Comparison of ENCODE assay signal across 8 mouse cellular contexts in genomic region chr2:25181891-25182397, GRCm38 (mm10). TPM values are rescaled to one million over a fixed set of nuclear protein-coding genes. Genes with fewer than 3 reads are reported as not detected.
DNase-seq lines count a peak whose midpoint lies in the region; ATAC-seq lines count a peak whose summit lies in the region.

No protein-coding gene starts in this region.

- H3K4me3 ChIP-seq in forebrain, embryonic 13.5 days, result peak overlapping the region; percentile 82
- H3K4me3 ChIP-seq in liver, embryonic 13.5 days (replicated peaks), result peak overlapping the region; percentile 70

- no peaks in the 10 kb centered on the region for H3K9me3 ChIP-seq in forebrain, embryonic 13.5 days (replicated peaks)
- H3K9me3 ChIP-seq in liver, embryonic 13.5 days (replicated peaks), result no peaks in the 10 kb centered on the region

- H3K4me1 ChIP-seq in forebrain, embryonic 13.5 days, result peaks cover 85% of the 10 kb centered on the region
- peaks cover 70% of the 10 kb centered on the region for H3K4me1 ChIP-seq in liver, embryonic 13.5 days (replicated peaks)

- ATAC-seq in forebrain, embryonic 13.5 days, result no peak
- ATAC-seq in liver, embryonic 13.5 days (ENCODE audit: low read depth), result 0 out of 2 replicates have a peak, but pooled peaks have one; percentile 17
- no peak for ATAC-seq in granulocyte monocyte progenitor cell, adult 5-6 weeks (replicated peaks; ENCODE audit: poor library complexity, severe bottlenecking)

- H3K9ac ChIP-seq in forebrain, embryonic 13.5 days, result peak overlapping the region; percentile 93
- peak overlapping the region; percentile 77 for H3K9ac ChIP-seq in liver, embryonic 13.5 days

- H3K27me3 ChIP-seq in forebrain, embryonic 13.5 days, result no peaks in the 10 kb centered on the region
- H3K27me3 ChIP-seq in liver, embryonic 13.5 days, result peaks cover 97% of the 10 kb centered on the region

- under 1% methylated on average over 17 of the region's 17 CpGs for WGBS in forebrain, embryonic 13.5 days
- WGBS in liver, embryonic 13.5 days (ENCODE audit: insufficient replicate concordance), result 2% methylated on average over 17 of the region's 17 CpGs

- H3K4me2 ChIP-seq in forebrain, embryonic 13.5 days, result peak overlapping the region; percentile 84
- H3K4me2 ChIP-seq in liver, embryonic 13.5 days, result peak overlapping the region; percentile 98

- peak overlapping the region; percentile 95 for H3K27ac ChIP-seq in forebrain, embryonic 13.5 days
- peak overlapping the region; percentile 86 for H3K27ac ChIP-seq in liver, embryonic 13.5 days

- H3K36me3 ChIP-seq in forebrain, embryonic 13.5 days (ENCODE audit: poor library complexity, severe bottlenecking), result peaks cover 8% of the 10 kb centered on the region; the same call in 1 of the 2 replicates
- H3K36me3 ChIP-seq in liver, embryonic 13.5 days, result no peaks in the 10 kb centered on the region

- intact Hi-C loops in left cerebral cortex, postnatal 36 days (cut with DNase I), result loop anchor here (5.0 kb wide), 1 partner anchor 85 kb away; the partner anchor contains the start of gene Noxa1

- DNase-seq in cerebellum, postnatal 14 days, result peak; percentile 16 to 44
- no peak for DNase-seq in cerebellum, adult 18-20 months
- peak; percentile 40 for DNase-seq in 416B (ENCODE audit: low read depth)
- no peak for DNase-seq in liver, embryonic 13.5 days
- no peak for DNase-seq in T-cell, adult 2 months (ENCODE audit: low spot score)
- DNase-seq in left cerebral cortex, postnatal 36 days (ENCODE audit: low spot score in 2 of 2), result no peak

RNA-seq across cellular contexts. Expression of gene Nrarp, which starts 1.4 kb away (rescaled TPM):
- 29.2 and 30.8 TPM in 2 replicates for polyA plus RNA-seq in forebrain, embryonic 13.5 days (2015; fragmentation: Nextera tagmentation; extraction: Ambion mirVana)
- polyA plus RNA-seq in liver, embryonic 13.5 days (2015; fragmentation: Nextera tagmentation; extraction: Ambion mirVana), result 2.5 and 2.6 TPM in 2 replicates
- 10 to 100 TPM; 19.7 to 30.7 TPM for total RNA-seq in left cerebral cortex, postnatal 36 days (2021)
- total RNA-seq in granulocyte monocyte progenitor cell, adult 5-6 weeks (2014; fragmentation: Nextera tagmentation), result 0.62 TPM in 1 of 2 replicates, not detected in the other
- 0.39 and 0.72 TPM in 2 replicates for total RNA-seq in granulocyte monocyte progenitor cell, adult 5-6 weeks (2017)

RNA-seq across cellular contexts. Expression of gene Tor4a, which starts 14.7 kb away (rescaled TPM):
- 0.66 and 0.78 TPM in 2 replicates for polyA plus RNA-seq in forebrain, embryonic 13.5 days (2015; fragmentation: Nextera tagmentation; extraction: Ambion mirVana)
- polyA plus RNA-seq in liver, embryonic 13.5 days (2015; fragmentation: Nextera tagmentation; extraction: Ambion mirVana), result 5.5 and 6.0 TPM in 2 replicates
- 1 to 10 TPM; 1.6 to 2.3 TPM for total RNA-seq in left cerebral cortex, postnatal 36 days (2021)
- total RNA-seq in granulocyte monocyte progenitor cell, adult 5-6 weeks (2014; fragmentation: Nextera tagmentation), result 14.6 and 20.2 TPM in 2 replicates
- total RNA-seq in granulocyte monocyte progenitor cell, adult 5-6 weeks (2017), result 14.7 and 16.4 TPM in 2 replicates

RNA-seq across cellular contexts. Expression of gene Nelfb, which starts 29.3 kb away (rescaled TPM):
- polyA plus RNA-seq in forebrain, embryonic 13.5 days (2015; fragmentation: Nextera tagmentation; extraction: Ambion mirVana), result 95.4 and 104 TPM in 2 replicates
- 42.8 and 43.3 TPM in 2 replicates for polyA plus RNA-seq in liver, embryonic 13.5 days (2015; fragmentation: Nextera tagmentation; extraction: Ambion mirVana)
- 10 to 100 TPM; 55.4 to 58.5 TPM for total RNA-seq in left cerebral cortex, postnatal 36 days (2021)
- 58.5 and 79.5 TPM in 2 replicates for total RNA-seq in granulocyte monocyte progenitor cell, adult 5-6 weeks (2014; fragmentation: Nextera tagmentation)
- total RNA-seq in granulocyte monocyte progenitor cell, adult 5-6 weeks (2017), result 33.7 and 81.1 TPM in 2 replicates

RNA-seq across cellular contexts. Expression of gene Stpg3, which starts 32.5 kb away (rescaled TPM):
- not detected in 2 replicates for polyA plus RNA-seq in forebrain, embryonic 13.5 days (2015; fragmentation: Nextera tagmentation; extraction: Ambion mirVana)
- not detected in 2 replicates for polyA plus RNA-seq in liver, embryonic 13.5 days (2015; fragmentation: Nextera tagmentation; extraction: Ambion mirVana)
- total RNA-seq in left cerebral cortex, postnatal 36 days (2021), result under 1 TPM in 1 of 2 experiments, not detected in 1; 0.29 TPM
- total RNA-seq in granulocyte monocyte progenitor cell, adult 5-6 weeks (2014; fragmentation: Nextera tagmentation), result not detected in 2 replicates
- total RNA-seq in granulocyte monocyte progenitor cell, adult 5-6 weeks (2017), result not detected in 2 replicates

RNA-seq across cellular contexts. Expression of gene Fam166a, which starts 36.6 kb away (rescaled TPM):
- 0.21 TPM in 1 of 2 replicates, not detected in the other for polyA plus RNA-seq in forebrain, embryonic 13.5 days (2015; fragmentation: Nextera tagmentation; extraction: Ambion mirVana)
- not detected in 2 replicates for polyA plus RNA-seq in liver, embryonic 13.5 days (2015; fragmentation: Nextera tagmentation; extraction: Ambion mirVana)
- not detected for total RNA-seq in left cerebral cortex, postnatal 36 days (2021)
- total RNA-seq in granulocyte monocyte progenitor cell, adult 5-6 weeks (2014; fragmentation: Nextera tagmentation), result not detected in 2 replicates
- total RNA-seq in granulocyte monocyte progenitor cell, adult 5-6 weeks (2017), result not detected in 2 replicates

Comparison
In these comparisons a context has a peak if more than half of its experiments do, and no peak if none do; other contexts are left out.
1. DNase-seq: peak in cerebellum, postnatal 14 days (2 of 2) and 416B (single experiment); none in cerebellum, adult 18-20 months (0 of 2), liver, embryonic 13.5 days (single experiment), T-cell, adult 2 months (single experiment) and left cerebral cortex, postnatal 36 days (0 of 2).
2. RNA of gene Nrarp, which starts 1.4 kb away (total RNA-seq): 19.7 to 30.7 TPM in left cerebral cortex, postnatal 36 days; 0.39 to 0.72 TPM in granulocyte monocyte progenitor cell, adult 5-6 weeks; every median in the first group is over 10 times any median in the second.
3. RNA of gene Tor4a, which starts 14.7 kb away (total RNA-seq): 14.6 to 20.2 TPM in granulocyte monocyte progenitor cell, adult 5-6 weeks; 1.6 to 2.3 TPM in left cerebral cortex, postnatal 36 days; every median in the first group is over 4 times any median in the second.